Mouse (Mus musculus) 416B (cell line): ENCODE results near the gene Spef2.
A peak's percentile ranks its signal among the peaks of the same experiment; 100 is the strongest.

ENCODE experiments used
- DNase-seq: peaks from one replicate; pipeline ENCODE4 v3.0.0; 2011; ENCODE audit warnings: low read depth

Spef2 gene

DNA sequence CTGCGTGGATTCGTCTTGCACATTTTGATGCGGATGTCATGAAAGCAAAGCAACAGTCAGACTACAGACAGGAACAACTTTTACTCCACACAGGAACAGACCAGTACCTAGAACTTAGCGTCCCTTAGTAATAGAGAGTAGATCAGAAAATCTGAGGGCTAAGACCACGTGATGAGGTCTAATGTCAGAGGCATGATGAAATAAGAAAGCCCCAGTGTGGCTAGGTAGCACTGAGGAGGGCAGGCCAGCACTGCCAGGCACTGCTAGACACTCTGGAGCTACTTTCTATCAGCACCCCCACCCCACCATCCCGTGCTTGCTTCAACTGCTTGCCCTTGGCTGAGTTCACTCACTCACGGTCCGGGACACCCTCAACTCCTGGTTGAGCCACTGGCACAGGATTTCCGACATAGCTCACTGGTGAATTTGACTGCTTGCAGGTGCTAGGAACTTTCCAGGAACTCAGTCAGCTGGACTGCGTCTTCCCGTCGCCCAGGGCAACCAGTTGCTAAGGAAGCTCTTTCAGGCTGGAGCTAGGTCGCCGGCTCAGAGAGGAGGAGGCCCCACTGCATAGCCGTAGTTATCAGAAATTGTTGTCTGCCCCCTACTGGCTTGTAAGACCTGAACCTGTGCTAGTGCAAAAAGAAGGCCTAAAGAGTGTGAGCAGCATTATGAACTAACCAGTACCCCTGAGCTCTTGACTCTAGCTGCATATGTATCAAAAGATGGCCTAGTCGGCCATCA lies at the start of gene Spef2:
Gene Spef2, minus strand, starts transcription at position 510 of the 744 bp plus-strand sequence.
- peak; percentile 43 for DNase-seq

DNA sequence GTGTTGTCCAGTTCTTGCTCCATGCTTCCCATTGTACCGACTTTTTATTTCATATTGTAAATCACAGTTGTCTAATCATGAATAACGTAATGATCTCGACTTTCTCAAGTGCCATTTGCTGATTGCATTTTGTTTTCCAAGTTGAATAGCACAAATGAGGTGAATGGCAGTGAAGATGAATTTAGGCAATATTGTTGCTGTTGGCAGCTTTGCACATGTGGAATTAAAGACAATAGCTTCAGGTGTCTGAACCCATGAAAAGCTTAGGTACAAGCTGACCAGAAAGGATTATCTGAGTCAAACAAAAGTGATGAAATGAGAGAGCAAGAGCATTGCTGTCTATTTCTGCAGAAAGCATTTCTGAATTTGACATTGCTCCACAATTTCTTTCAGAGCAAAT lies 45.5 kb upstream of the Spef2 start:
- DNase-seq, result no peak

DNA sequence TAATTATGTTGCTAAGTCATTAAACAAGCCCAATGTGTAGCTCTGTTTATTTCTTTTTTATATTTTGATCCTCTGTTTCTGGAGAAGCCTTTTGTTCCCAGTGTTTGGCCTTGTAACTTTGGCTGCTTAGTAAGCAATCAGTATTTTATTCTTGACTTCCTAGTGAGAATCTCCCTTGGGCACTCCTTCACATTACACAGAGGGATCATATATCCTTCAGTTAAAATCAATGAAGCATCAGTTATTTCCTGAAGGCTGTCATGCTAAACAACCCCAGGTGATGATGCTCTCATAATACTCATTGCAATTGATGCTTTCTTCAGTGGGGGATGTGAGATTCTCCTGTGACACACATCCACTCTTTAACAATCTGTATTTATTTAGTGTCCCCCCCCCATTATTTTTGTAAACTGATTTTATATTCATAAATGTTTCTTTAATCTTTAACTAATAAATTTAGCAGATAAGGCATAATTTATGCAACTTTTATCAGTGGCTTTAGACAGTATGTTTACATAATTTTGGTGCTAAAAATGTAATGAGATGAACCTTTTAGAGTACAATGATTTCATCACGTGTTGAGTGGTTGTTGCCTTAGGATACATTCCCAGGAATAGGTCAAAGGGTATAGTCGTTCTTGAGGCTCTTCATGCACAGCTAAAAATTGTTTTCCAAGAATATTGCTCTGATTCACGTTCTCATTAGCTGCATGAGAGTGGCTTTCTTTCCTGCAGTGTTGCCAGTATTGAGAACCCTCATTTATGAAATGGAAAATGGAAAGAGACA lies 39.8 kb upstream of the Spef2 start:
- no peak for DNase-seq

DNA sequence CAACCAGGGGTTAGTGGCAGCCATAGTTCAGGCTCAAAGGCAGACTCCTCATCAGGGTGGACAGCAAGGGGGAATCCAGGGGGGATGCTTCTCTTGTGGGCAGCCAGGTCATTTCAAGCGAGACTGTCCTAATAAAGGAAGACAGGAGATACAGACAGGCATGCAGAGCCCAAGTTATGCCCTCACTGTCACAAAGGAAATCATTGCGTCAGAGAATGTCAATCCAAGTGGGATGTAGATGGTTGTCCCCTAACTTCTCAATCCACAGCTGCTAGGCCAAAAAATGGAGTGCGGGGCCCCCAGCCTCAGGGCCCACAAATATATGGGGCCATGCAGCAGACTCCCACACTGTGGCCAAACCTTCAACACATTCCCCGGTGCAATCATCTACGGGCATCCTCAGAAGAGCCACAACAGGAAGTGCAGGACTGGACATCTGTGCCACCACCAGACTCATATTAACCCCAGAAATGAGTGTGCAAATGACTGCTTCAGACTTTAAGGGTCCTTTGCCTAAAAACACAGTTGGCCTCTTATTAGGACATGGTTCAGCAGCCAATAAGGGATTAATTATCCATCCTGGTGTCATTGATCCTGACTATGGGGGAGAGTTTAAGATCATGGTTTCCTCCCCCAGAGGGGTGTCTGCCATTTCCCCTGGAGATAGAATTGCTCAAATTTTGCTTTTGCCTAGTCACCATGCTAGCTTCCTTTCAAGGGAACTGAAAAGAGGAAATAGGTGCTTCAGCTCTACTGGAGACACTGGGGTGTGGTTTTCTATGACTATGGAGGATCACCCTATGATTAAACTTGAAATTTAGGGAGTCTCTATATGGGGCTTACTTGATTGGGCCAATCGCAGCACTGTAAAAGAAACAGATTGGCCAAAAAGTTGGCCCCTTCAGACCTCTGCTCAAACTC lies 25.8 kb upstream of the Spef2 start:
- peak; percentile 68 for DNase-seq

DNA sequence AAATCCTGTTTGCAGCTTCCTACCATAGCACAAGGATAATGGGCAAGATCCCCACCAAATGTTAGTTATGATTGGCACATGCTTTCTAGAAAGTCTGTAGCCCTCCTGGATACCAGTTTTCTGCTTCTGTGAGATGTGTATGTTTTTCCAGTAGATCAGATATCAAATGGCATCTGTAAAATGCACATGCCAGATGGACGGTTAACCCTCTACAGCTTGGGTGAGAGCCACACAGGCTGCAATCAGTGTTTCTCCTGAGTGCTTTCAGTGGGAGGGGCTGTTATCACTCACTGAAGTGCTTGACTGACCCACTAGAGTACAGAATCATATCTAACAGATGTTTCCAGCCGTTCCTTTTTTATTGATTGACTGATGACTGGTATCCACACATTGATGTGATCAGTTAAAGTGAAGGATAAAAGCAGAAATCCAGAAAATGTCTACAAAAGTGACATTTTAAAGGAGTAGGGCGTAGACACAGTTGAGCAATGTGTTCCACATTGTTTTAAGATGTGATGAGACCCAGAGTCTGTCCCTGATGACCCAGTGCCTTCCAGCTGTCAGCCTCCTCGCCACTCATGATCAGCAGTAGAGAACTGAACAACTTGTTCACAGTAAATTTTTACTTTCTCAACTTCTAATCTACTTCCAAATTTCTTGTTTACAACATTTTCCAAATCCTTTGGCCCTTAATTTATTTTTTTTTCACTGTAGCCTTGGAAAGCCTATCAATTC lies 19.7 kb upstream of the Spef2 start:
- DNase-seq, result no peak

DNA sequence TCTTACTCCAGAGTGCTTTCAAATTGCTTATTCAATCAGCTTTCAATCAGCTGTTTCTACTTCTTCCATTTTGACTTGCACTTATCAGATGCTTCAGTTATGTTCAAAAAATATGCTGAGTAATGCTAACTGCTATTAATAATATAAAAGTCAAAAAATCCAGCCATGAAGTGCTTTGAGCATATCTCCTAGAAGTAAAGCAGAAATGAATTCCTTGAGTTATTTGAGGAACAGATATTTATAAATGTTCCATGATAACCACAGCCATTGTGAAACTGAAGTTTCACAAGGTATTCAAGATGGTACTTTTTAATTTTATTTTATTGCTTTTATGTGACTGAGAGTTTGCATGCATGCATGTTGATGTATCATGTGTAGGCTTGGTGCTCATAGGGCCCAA lies 18.4 kb upstream of the Spef2 start:
- no peak for DNase-seq

DNA sequence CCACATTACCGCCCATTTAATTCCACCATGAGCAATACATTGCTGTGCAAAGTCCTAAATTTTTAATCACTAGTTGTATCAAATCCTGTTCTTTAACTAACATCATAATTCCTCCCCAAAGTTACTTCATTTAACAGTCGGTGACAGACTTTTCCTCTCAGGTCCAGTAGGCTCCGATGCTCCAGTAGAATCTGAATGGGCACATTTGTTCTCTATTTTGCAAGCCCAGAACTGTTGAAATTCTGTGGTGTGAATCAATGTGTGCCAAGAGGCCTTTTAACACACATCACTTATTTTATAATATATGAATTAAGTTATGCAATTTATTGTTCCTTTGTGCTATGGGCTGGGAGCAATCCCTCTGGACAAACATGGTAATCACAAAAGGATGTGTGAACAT lies 2.3 kb upstream of the Spef2 start:
- DNase-seq, result peak; percentile 39

DNA sequence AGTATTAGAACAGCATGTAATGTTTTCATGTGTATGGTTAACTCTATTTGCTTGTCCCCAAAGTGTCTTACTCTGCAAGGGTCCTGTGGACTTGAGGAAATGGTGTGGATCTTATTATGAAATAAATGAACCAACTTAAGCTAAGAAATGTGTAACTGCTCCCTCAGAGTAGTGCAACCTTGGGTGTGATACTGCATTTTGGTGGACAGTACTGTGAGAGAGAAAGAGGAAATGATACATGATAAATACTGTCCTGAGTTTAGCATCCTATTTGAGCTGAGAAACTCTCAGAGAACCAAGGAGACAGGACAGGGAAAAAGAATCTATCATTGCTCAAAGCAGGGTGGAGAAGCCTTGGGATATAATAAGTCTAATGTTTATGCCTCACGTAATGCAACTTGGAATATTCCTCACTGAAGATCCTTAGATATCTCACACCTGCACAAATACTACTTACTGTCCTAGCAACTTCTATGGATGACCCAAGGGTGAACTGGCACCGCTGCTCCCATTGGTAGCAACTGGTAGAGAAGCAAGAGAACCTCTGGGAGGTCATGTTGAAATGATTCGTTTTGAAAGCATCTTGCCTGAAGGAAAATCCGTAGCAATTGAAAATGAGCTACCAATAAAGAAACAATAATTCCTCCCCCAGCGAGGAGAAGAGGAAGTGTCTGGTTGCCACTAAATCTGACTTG lies 1.1 kb downstream of the Spef2 start:
- peak; percentile 8 for DNase-seq

DNA sequence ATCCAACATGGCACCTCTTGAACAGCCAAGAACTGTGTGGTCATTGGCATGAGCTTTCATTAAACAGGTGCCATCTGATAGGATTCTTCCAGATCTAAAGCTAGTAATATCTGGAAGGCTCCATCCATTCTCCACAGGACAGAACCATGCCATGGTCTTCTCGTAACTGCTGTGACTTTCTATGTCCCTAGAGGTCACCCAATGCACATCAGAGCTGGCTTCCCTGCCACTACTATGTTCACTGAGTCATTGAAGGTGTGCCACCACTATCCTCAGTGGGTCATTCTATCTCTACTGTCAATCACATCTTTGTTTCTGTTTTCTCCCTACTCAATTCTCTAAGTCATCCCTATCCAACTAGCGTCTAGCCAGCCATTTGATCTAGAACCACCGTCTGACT lies 6.5 kb downstream of the Spef2 start:
- DNase-seq, result peak; percentile 9

DNA sequence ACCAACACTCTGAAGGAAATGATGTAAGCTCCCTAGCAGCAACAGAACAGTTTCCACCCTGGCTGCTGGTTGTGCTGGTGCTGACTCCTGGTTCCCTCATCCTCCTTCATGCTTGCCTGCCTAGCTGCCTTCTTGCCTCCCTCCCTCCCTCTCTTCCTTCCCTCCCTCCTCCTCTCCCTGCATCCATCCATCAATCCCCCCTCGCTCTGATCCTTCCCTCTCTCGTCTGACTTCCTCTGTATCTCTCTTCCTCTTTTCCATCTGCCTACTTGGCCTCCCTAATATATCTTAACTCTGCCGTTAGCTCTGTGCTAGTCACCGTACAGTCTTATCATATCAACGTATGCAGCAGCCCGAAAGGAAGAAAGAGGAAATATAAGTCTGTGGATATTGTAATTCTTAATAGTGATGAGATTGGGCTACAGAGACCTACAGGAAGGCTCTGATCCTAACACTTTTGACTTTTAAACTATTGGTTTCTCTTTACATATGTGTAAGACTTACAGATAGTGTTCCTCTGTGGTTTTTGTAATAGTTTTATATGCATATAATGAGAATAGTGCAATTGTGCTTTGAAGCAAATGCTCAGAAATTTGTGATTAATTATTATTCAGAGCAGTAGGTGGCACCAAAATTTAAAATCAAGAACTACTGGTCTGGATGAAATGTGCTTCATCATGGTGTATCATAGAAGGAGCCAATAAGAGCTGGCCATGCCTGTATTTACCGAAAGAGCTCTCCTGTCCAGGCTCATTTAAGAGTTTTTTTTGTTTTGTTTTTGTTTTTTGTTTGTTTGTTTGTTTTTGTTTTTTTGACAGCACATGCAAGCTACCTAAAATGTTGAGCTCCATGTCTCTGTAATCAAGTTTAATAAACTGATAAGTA lies 33.9 kb downstream of the Spef2 start:
- peak; percentile 15 for DNase-seq

DNA sequence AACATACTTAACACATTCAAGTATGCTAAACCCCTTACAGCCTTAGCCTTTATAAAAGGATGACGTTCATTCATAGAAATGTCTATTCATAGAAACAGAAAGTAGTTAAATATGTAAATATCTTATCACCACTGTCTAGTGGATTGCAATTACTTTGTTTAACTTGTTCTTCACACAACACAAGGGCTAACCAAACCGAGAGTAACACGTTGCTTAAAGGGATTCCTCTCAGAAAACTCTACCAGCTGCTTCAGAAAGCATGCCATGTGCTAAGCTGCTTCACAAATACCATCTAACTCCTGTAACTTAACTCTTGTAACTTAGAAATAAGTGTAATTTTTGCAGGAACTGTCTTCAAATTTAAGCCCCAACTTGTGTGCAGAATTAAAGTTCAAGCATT lies 35.0 kb downstream of the Spef2 start:
- DNase-seq, result no peak

DNA sequence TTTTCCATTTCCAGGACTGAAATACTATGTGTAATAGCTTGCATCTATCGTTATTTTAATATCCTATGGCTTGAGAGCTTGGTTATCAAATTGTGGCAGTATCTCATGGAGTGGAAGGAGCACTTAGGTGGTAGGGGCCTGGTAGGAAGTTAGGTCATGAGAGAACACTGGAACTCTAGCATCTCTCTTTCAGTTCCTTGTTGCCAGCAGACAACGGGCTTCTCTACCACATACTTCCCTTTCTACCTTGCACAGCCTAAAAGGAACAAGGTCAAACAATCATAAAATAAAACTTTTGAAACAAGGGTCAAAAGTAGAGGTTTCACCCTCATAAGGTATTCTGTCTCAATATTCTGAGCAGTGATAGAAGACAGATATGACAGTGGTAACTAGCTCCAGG lies 38.3 kb downstream of the Spef2 start:
- no peak for DNase-seq

DNA sequence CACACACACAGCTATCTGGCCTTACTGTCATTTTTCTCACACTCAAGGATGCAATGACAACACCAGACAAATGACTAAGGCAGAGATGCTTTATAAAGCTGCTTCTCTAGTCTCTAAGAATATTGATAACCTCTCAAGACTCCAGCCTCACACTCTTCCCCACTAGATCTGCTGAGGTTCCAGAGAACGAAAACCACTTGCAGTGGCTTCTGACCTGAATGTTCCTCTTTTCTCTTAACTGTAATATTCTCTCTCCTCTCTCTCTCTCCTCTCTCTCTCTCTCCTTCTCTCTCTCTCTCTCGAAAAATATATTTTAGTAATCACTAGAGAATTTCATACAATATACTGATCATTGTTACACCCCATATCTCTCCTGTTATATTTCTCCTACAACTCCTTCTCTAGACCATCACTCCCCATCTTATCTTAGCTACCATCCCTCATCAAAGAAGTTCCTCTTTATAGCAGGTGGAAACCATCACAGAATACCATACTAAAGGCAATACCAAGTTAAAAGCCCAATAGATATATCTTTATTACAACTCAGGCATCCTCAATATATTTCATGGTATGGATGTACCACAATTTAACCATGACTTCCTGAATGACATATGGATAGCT lies 42.7 kb downstream of the Spef2 start:
- DNase-seq, result no peak

DNA sequence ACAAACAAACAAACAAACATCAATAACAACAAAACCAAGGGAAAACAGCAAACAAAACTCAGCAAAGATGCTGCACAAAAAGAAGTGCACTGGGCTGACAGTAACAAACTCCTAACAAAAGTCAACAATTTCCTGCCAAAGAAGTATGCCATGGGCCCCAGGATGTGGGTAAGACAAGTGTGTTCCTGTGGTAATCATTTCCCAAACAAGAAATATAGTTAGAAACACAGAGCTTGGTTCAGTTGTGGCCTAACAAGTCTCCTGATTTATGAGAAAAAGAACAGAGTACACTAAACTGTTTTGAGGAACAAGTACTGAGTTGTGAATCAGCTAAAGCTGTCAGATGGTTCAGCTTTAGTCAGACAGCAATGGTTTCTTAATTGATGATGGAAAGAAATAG lies 46.8 kb downstream of the Spef2 start:
- DNase-seq, result peak; percentile 7

DNA sequence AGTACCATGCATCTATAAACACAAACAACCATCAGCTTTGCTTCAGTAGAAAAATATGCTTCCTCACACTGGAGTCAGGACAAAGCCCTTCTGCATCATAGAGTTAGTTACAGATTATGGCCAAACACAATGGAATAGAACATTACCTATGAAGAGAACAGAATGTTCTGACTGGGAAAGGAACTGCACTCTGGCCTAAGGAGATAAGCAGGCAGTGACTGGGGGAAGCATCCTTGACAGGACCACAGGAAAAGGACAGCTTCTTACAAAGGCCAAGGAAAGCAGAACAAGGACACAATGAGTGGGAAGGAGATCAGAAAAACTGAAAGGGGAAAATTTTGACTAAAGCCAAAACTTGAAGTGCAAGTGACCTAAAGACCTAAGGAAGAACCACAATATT lies 56.9 kb downstream of the Spef2 start:
- no peak for DNase-seq

DNA sequence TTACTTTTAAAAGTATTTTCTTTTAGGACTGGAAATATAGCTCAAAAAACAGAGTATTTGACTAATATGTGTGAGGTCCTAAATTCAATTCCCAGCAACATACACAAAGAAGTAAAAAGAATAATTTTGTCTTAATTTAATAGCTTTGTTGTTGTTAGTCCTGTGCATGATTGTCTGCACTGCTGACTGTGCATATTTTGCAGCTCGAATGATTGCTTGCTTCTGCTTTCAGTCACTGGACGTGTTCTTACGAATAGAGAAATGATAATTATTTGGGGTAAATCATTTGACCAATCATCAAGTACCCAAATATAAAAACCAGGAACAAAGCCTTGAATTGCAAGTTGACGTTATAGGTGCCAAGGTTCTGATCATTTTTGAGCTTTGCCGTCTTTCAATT lies 57.8 kb downstream of the Spef2 start:
- DNase-seq, result no peak

DNA sequence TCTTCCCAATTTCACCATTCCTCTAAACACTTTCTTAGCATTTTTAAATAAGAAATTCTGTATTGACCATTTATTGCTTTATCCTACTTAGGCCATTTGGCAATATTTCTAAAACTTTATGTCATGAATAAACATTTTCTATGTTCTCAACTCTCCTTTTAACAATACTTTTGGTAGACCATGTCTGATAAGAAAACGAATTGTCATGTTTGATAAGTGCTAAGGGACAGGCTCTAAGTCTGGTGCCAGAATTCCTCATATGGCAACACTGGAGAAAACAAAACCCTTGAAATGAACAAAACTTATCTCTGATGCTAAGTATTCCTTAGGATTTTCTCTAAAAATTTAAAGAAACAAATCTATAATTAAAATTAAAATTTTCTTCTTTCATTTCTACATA lies 58.2 kb downstream of the Spef2 start:
- DNase-seq, result no peak

DNA sequence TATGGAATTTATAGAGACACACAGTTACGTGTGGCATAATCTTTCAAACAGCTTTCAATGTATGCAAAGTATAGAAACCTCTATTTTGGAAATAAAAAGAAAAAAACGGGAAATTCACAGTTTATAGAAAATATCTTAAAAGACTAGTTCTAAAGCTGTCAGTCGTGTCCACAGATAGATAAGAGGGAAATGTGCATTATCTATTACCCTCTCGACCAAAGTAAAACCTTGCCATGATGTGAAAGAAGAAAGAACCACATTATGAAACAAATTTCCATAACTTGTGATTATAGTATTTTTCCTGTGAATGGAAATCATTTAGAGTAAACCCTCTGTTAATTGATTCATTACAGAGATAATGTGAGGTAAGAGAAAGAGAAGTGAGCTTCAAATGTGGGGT lies 65.2 kb downstream of the Spef2 start:
- no peak for DNase-seq

DNA sequence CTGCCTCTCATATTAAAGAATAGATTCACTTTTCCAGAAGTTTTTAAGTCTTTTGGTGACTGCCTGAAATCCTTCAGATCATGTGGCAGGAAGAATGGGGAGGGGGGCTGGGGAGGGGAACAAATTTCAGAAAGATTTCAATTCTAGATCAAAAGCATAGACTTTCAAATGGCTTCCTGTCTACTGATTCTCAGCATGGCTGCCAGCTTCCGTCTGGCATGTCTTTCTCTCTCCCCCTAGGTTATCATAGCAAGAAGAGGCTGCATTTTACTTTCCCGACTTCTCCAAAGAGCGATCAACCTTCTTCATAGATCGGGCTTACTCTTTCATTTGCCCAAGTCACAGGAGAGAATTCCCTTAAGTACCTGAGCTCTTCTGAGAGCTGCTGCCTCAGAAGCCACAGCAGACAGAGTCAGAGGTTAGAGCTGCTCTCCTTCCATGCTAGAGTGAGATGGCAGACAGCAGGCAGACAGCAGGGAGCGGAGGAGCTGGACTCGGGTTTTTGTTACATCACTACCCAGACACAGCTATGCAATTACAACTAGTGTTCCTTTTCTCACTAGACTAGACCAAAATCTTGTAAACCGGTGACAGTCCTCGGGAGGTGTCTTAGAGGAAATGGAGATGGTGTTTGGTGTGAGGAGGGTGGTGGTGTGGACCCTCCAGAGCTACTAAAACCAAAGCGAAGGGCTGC lies 71.2 kb downstream of the Spef2 start:
- no peak for DNase-seq
